Mouse (Mus musculus) olfactory bulb, adult 2 months (tissue): ENCODE measurements around the gene Esp38.
"Not testable (repeated sequence)": the region's sequence is repeated elsewhere in the genome, so short reads cannot be mapped to it uniquely, and the experiment has no call there.

ENCODE experiments used
- CTCF ChIP-seq: fragments of 200-500 bp; IDR thresholded peaks from 2 replicates; pipeline ENCODE4 v1.5.1; 2012; ENCODE audit warnings: low read depth, mild to moderate bottlenecking, low read length, moderate library complexity; ENCODE audit not compliant: insufficient read depth
- POLR2A ChIP-seq: fragments of 200-500 bp; IDR thresholded peaks from 2 replicates; pipeline ENCODE4 v1.6.1; 2012; ENCODE audit warnings: mild to moderate bottlenecking, low read depth, low read length, moderate library complexity; ENCODE audit not compliant: insufficient read depth

GRCm38 (mm10) chr17:39902928-39903545 lies 47.3 kb upstream of the Esp38 start:
- TF ChIP-seq CTCF, POLR2A: not testable (repeated sequence)
